Mouse (Mus musculus) spleen, adult 10 weeks (tissue): ENCODE measurements around the gene Ltbp2. TPM values are rescaled to one million over a fixed set of nuclear protein-coding genes. Genes with fewer than 3 reads are reported as not detected.

Source experiments
- polyA plus RNA-seq: library from polyadenylated mRNA; stranded (reverse); fragments of 350-450 nt; fragmentation: Illumina TruSeq; extraction: RNeasy Lipid Tissue Mini Kit (QIAGEN cat#74804); gene quantifications from one replicate; pipeline ENCODE4 v1.2.3, GENCODE M21; 2015; ENCODE audit warnings: low replicate concordance; ENCODE audit not compliant: insufficient read depth

The Ltbp2 gene
- polyA plus RNA-seq: 6.2 TPM

DNA sequence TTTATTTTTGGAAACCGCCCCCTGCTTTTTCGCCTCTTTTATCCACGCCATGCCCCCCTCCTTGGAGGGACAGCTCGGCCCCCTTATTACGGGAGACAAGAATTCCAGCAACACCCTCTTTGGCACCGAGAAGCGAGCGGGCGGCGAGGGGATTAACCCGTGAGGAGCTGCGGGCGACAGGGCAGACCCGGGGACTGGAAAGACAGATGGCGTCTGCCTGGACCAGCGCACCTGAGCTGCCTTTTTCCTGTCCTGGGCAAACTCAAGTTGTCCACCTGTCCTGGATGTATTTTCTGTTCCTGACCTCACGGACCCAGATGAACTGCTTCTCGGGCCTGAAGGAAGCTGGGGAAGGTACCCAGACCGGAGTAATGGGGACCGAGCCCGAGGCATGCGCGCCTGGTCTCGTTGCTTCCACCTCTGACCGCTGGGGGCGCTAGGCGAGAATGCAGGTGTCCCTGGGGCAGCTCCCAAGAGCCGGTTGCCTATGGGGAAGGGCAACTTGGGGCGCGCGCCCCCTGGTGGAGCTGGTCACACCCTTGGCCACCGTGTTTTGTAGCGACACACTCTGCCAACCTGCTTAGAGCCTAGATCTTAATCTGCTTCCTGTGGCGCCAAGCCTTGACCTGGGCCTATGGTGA lies at the start of gene Ltbp2:
Gene Ltbp2, minus strand, starts transcription at position 52 of the 641 bp plus-strand sequence.

DNA sequence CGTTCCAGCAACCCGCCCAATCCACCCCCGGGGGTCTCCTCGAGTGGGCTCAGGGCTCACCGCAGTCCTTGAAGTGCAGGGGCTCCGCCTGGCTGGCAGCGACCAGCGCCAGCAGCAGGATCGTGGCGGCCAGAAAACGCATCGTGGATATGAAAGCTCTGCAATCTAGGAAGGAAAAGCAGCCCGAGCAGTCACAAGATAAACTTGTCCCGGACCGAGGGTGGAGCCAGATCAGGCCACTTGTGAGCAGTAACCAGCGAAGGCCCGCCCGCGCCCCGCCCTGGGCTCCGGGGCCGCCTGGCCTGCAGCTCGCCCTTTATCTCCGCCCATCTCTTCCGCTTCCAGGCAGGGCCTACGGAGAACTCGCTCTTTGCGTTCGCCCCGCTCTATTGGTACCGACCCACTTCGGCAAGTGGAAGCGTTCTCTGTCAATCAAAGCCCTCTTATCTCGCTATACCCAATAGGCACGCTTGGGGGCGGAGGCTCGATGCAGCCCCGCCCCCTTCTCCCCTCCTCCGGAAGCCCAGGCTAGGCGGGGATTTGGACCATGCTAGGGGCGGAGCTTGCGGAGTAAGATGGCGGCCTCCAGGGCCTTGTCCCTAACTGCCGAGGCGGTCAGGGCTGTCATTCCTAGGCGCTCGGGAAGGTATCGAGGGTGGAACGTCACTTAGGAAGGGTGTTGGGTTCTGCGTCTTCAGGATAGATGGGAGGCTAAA lies 103.4 kb downstream of the Ltbp2 start, which contains the start of the genes Npc2 and Isca2:
Gene Npc2, minus strand, starts transcription at position 427 of the 716 bp plus-strand sequence.
Gene Isca2, plus strand, starts transcription at position 526 of the 716 bp plus-strand sequence.

Other genes with a start within 250 kb of the Ltbp2 start
- gene Vrtn, start 235.5 kb downstream of the Ltbp2 start, polyA plus RNA-seq: not detected
- gene Syndig1l, start 177.7 kb downstream of the Ltbp2 start, polyA plus RNA-seq: 0.43 TPM
- 151 TPM for gene Npc2, start 103.4 kb downstream of the Ltbp2 start, polyA plus RNA-seq
- 81.7 TPM for gene Isca2, start 103.3 kb downstream of the Ltbp2 start, polyA plus RNA-seq
- 152 TPM for gene Fcf1, start 94.4 kb upstream of the Ltbp2 start, polyA plus RNA-seq
- gene Arel1, start 94.4 kb upstream of the Ltbp2 start, polyA plus RNA-seq: 43.3 TPM
- gene Ylpm1, start 119.8 kb upstream of the Ltbp2 start, polyA plus RNA-seq: 76.5 TPM
- 3.4 TPM for gene Prox2, start 234.2 kb upstream of the Ltbp2 start, polyA plus RNA-seq
- 173 TPM for gene Dlst, start 234.3 kb upstream of the Ltbp2 start, polyA plus RNA-seq